Mouse (Mus musculus): ENCODE data around the gene 4930544D05Rik. TPM values are rescaled to one million over a fixed set of nuclear protein-coding genes. Genes with fewer than 3 reads are reported as not detected.
"Not testable (repeated sequence)": the region's sequence is repeated elsewhere in the genome, so short reads cannot be mapped to it uniquely, and the experiment has no call there.

4930544D05Rik gene
- not detected for total RNA-seq (2021)

GRCm38 (mm10) chr11:70615516-70616093 is at the start of gene 4930544D05Rik:
4930544D05Rik (plus strand) TSS chr11:70615848.
- DNase-seq (ENCODE audit: low spot score) = no peak
- intact Hi-C loops (cut with DNase I) = no loop called here

- no peak for DNase-seq (ENCODE audit: low spot score)
- intact Hi-C loops (cut with DNase I) = no loop called here
Measured at GRCm38 (mm10) chr11:70566586-70566985, 49.1 kb upstream of the 4930544D05Rik start.

DNA sequence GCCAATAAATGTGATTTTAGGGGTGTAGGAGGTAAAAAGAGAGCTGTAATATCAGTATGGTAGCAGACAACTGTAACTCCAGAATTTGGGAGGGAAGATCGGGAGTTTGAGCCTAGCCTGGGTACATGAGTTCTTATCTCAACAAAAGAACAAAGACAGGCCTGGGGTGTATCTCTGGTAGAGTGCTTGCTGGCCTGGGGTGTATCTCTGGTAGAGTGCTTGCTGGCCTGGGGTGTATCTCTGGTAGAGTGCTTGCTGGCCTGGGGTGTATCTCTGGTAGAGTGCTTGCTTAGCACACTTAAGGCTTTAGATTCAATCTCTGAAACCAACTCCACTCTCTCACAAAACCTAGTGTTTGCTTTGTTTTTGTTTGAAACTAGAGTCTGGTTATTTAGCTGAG is 45.0 kb upstream of the 4930544D05Rik start:
- intact Hi-C loops (cut with DNase I); DNase-seq (ENCODE audit: low spot score): not testable (repeated sequence)

- no peak for DNase-seq (ENCODE audit: low spot score)
- intact Hi-C loops (cut with DNase I) = no loop called here
Measured at GRCm38 (mm10) chr11:70571641-70572040, 44.0 kb upstream of the 4930544D05Rik start.

- DNase-seq (ENCODE audit: low spot score) = no peak
- intact Hi-C loops (cut with DNase I) = no loop called here
Measured at GRCm38 (mm10) chr11:70572348-70572902, 43.2 kb upstream of the 4930544D05Rik start.

- intact Hi-C loops (cut with DNase I) = no loop called here
- DNase-seq (ENCODE audit: low spot score) = no peak
Measured at GRCm38 (mm10) chr11:70573872-70574271, 41.8 kb upstream of the 4930544D05Rik start.

DNA sequence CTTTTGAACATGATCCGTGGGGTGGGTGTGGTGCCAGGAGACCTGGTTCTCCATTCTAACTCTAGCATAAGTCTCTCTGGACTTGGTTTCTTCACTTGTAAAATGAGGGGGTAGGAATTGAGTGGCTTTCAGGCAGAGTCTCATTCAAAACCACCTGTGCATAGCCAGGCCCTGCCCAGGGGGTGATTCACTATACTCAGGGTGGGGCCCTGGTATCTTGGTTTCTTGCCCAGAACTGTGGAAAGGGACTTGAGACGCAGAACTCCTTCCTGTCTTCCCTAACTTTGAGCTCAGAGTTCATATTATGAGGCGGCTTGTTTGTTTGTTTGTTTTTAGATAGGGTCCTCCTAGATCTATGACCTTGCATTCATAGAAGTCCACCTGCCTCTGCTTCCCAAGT is 38.4 kb upstream of the 4930544D05Rik start:
- intact Hi-C loops (cut with DNase I) = no loop called here
- no peak for DNase-seq (ENCODE audit: low spot score)

- intact Hi-C loops (cut with DNase I) = no loop called here
- no peak for DNase-seq (ENCODE audit: low spot score)
Measured at GRCm38 (mm10) chr11:70578962-70579361, 36.7 kb upstream of the 4930544D05Rik start.

- intact Hi-C loops (cut with DNase I) = no loop called here
- no peak for DNase-seq (ENCODE audit: low spot score)
Measured at GRCm38 (mm10) chr11:70579710-70580357, 35.8 kb upstream of the 4930544D05Rik start.

GRCm38 (mm10) chr11:70580358-70580720 is 35.3 kb upstream of the 4930544D05Rik start:
- intact Hi-C loops (cut with DNase I) = no loop called here
- no peak for DNase-seq (ENCODE audit: low spot score)

- intact Hi-C loops (cut with DNase I) = no loop called here
- no peak for DNase-seq (ENCODE audit: low spot score)
Measured at GRCm38 (mm10) chr11:70580921-70581320, 34.7 kb upstream of the 4930544D05Rik start.

GRCm38 (mm10) chr11:70582196-70582595 is 33.5 kb upstream of the 4930544D05Rik start:
- intact Hi-C loops (cut with DNase I) = no loop called here
- no peak for DNase-seq (ENCODE audit: low spot score)

DNA sequence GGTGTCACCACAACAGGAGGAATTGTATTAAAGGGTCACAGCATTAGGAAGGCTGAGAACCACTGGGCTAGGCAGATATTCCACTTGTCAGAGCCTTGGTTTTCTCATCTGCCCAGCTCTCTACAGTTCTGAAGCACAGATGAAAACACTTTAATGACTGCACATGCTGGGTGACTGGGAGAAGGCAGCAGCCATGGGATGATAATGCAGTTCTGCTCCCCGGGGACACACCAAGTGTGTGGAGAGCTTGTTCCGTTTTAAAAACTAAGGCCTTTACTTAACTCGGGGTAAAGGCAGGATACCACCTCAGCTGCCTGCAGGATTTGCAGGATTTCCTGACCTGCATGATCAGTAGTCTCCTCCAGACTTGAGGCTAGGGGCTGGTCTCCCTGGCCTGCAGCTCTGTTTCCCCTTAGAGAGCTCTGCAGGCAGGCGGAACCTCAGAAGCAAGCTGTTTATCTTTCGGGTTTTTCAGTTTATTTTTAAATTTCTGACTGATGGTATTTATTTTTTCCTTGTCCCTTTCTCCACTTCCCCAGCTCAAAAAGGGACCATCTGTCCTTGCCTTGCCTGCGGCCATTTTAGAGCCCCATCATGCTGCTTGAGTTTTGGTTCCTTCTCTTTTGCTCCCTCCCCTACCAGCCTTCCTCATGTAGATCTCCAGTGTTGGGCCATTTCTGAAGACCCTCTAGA is 32.5 kb upstream of the 4930544D05Rik start:
- no peak for DNase-seq (ENCODE audit: low spot score)
- intact Hi-C loops (cut with DNase I) = no loop called here

- no peak for DNase-seq (ENCODE audit: low spot score)
- intact Hi-C loops (cut with DNase I) = no loop called here
Measured at GRCm38 (mm10) chr11:70583775-70584174, 31.9 kb upstream of the 4930544D05Rik start.

- peak; percentile 44 for DNase-seq (ENCODE audit: low spot score)
- intact Hi-C loops (cut with DNase I) = no loop called here
Measured at GRCm38 (mm10) chr11:70585457-70585856, 30.2 kb upstream of the 4930544D05Rik start.

DNA sequence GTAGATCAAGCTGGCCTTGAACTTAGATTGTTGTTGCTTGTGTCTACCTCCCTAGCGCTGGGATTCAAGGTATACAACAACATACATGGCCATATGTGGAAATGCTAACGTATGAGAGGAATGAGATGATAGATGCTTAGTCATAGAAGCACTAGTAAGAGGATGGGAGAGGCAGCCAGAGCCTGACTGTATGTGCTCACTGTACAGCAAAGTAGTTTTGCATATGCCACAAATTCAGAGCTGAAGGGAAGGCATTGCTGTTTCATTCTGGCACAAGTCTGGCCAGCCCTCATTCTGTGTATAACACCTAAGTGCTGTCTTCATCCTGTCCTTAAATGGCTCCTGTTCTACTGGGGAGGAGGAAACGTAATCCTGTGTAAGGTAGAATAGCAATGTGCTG is 29.4 kb upstream of the 4930544D05Rik start:
- intact Hi-C loops (cut with DNase I) = no loop called here
- DNase-seq (ENCODE audit: low spot score) = no peak

DNA sequence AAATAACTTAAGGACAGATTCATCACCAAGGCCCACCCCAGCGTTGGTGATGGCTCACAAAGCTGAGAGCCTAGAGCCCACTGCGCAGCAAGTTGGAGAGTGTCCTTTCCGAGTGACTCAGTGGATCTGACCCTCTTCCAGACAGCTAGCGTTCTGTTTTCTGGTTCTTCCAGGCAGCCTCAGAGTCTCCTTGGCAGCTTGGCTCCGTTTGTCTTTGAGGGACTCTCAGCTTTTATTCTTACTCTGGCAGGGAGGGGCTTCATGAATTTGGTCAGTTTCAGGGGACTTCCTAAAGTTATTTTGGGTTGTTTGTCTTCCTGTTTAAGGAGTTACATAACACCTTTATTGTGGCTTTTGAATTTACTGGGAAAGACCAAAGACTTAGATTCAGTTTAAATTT is 28.7 kb upstream of the 4930544D05Rik start:
- intact Hi-C loops (cut with DNase I) = no loop called here
- no peak for DNase-seq (ENCODE audit: low spot score)

DNA sequence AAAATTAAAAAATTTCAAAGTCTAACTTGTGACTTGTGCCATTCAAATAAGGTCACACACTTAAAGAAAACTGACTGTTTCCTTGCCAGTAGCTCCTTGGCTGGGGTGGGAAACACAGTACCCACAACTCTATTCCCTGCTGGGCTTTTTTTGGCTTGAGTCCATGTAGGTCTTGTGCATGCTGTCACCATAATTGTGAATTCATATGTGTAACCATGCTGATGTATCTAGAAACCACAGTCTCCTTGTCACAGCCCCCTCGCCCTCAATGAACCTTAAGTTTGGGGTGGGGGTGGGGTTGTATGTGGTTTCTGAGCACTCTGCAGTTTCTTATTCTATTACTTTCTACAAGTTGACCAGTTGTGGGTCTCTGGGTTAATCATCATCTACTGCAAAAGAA is 23.9 kb upstream of the 4930544D05Rik start:
- no peak for DNase-seq (ENCODE audit: low spot score)
- intact Hi-C loops (cut with DNase I) = no loop called here

DNA sequence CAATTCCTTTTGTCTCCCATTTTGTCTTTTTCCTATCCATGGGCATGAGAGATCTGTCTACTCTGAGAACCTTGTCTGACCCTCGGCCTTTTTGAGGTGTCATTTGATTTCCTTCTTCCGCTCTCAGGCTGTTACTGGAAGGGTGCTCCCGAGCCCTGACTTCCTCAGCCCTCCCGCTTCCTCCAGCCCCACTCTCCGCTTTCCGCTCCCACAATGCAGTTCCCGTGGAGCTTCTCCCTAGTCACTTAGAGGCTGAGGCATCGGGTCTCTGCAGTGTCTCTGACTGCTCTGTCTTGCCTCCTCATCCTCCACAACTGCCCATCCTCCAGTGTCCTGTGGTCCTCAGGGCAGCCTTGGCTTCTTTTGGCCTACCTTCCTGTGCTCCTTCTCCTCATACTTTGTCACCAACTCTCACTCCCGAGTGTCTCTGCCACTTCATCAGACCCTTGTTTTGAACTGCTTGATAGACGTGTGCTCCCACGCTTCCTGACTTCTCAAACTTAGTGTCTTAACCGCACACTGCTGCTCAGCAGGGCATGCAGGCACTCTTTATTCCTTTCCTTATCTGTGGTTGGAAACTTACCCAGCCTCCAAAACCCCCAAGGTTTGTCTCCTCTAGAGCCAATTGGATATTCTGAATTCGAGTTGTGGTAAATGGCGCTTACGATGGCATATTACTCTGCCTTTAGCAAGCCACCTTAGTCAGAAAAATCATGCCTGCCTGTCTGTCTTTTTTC is 21.2 kb upstream of the 4930544D05Rik start:
- DNase-seq (ENCODE audit: low spot score) = no peak
- intact Hi-C loops (cut with DNase I) = no loop called here

DNA sequence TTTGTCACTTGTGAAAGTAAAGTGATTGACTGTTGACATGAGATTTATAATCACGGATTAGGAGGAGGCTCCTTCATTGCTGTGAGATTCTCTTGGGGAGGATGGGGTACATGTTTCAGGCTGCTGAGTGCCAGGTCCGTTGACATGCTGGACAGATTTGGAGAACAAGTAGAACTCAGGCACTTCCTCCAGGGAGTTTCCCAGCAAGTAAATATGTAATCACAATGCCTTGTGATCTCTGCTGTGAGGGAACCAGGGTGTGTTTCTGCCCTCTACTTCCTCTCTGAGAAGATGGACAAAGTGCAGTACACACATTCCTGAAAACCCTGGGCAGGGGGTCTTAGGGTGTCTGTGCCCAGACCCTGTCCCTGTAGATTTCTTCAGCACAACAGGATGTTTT is 20.0 kb upstream of the 4930544D05Rik start:
- no peak for DNase-seq (ENCODE audit: low spot score)
- intact Hi-C loops (cut with DNase I) = no loop called here
